Mouse (Mus musculus) bone marrow macrophage, adult 2 months (primary cell): ENCODE results near the gene Ikzf2.

Source experiments
- CTCF ChIP-seq: IDR thresholded peaks from 2 replicates; pipeline ENCODE4 v1.5.1; 2012; ENCODE audit warnings: low read depth, mild to moderate bottlenecking, low read length, moderate library complexity
- POLR2A ChIP-seq: IDR thresholded peaks from 2 replicates; pipeline ENCODE4 v1.6.1; 2012; ENCODE audit warnings: mild to moderate bottlenecking, low read depth, low read length, borderline replicate concordance

DNA sequence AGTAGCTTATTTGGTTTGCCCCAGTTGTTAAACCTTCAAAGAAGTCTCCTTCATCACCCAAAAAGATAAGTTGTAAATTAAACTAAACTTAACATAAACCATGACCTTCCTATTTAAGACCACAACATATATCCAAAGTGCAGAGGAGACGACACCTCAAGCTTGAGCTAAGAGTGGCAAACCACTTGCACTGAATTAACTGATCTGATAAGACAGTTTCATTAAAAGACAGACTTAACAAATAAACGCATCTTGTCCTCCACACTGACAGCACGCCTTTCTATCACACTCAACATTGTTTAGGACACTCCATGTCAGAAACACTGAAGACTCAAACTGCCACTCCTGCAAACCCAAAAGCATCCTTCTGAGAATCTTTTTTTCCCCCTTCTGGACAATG, 4.8 kb downstream of the Ikzf2 start:
- TF ChIP-seq POLR2A, result no peak
- no peak for TF ChIP-seq CTCF
